Mouse (Mus musculus) G1E (cell line): ENCODE measurements around the gene Ube2z. TPM values are rescaled to one million over a fixed set of nuclear protein-coding genes. Genes with fewer than 3 reads are reported as not detected.
A peak's percentile ranks its signal among the peaks of the same experiment; 100 is the strongest.

Source experiments
- ATAC-seq: 2 replicates; pipeline ENCODE4 v1.8.0; 2016; ENCODE audit warnings: mild to moderate bottlenecking; ENCODE audit not compliant: insufficient number of reproducible peaks, poor library complexity, low FRiP score, severe bottlenecking; ENCODE audit errors: extremely low read depth
- DNase-seq: peaks from one replicate; pipeline ENCODE4 v3.0.0; 2012; ENCODE audit warnings: low spot score
- H3K27me3 ChIP-seq: 2 replicates; pipeline ENCODE4 v1.6.1; 2012; ENCODE audit warnings: mild to moderate bottlenecking, low read length, inconsistent platforms; ENCODE audit not compliant: insufficient read depth
- H3K36me3 ChIP-seq: replicated peaks from 2 replicates; pipeline ENCODE3; 2012; ENCODE audit warnings: mild to moderate bottlenecking, inconsistent platforms
- H3K4me1 ChIP-seq: 2 replicates; pipeline ENCODE4 v1.6.1; 2012; ENCODE audit warnings: low read depth, low read length, inconsistent platforms, mixed read lengths; ENCODE audit not compliant: insufficient read depth
- H3K4me3 ChIP-seq: 2 replicates; pipeline ENCODE4 v1.5.1; 2012; ENCODE audit warnings: low read depth, mild to moderate bottlenecking, inconsistent platforms, low read length, moderate library complexity, mixed read lengths
- H3K9me3 ChIP-seq: replicated peaks from 2 replicates; pipeline ENCODE4 v1.6.1; 2012; ENCODE audit warnings: inconsistent platforms
- CTCF ChIP-seq: IDR thresholded peaks from 2 replicates; pipeline ENCODE4 v1.5.1; 2012; ENCODE audit warnings: low read depth, low read length, inconsistent platforms, mixed read lengths
- GATA1 ChIP-seq: IDR thresholded peaks from 2 replicates; pipeline ENCODE4 v1.6.1; 2012; ENCODE audit warnings: borderline replicate concordance, low read length, inconsistent platforms, mixed read lengths
- GATA2 ChIP-seq: IDR thresholded peaks from 2 replicates; pipeline ENCODE4 v1.6.1; 2012; ENCODE audit warnings: low read depth, low read length, inconsistent platforms, borderline replicate concordance
- POLR2AphosphoS5 ChIP-seq: IDR thresholded peaks from 2 replicates; pipeline ENCODE4 v1.6.1; 2012; ENCODE audit warnings: low read depth, low read length, inconsistent platforms; ENCODE audit not compliant: insufficient replicate concordance
- TAL1 ChIP-seq: conservative IDR thresholded peaks from 2 replicates; pipeline ENCODE4 v1.6.1; 2012; ENCODE audit warnings: low read depth, low read length, inconsistent platforms, mixed read lengths
- polyA plus RNA-seq: library from polyadenylated mRNA; stranded (reverse); fragments of >175 nt; gene quantifications from 2 replicates; pipeline ENCODE4 v1.2.3, GENCODE M21; 2012
- total RNA-seq, 2 experiments: library from RNA; stranded (forward) in 1 of 2; stranded (reverse) in 1 of 2; fragments of 200-1000 nt in 1 of 2; fragments of >200 nt in 1 of 2; fragmentation: Nextera tagmentation in 1 of 2; gene quantifications; 2 replicates each; pipeline ENCODE4 v1.2.3; 2014 to 2017

Ube2z gene
- total and polyA plus RNA-seq, 3 experiments, result 25.8 to 38.5 (median 35.8) TPM

GRCm38 (mm10) chr11:96015421-96015820 lies 49.8 kb downstream of the Ube2z start:
- DNase-seq (no peak), ATAC-seq (no peak)
- H3K36me3 ChIP-seq, result no peaks in the 10 kb centered on the region
- H3K4me3 ChIP-seq, result no peak overlapping the region
- no peaks in the 10 kb centered on the region for H3K9me3 ChIP-seq
- H3K27me3 ChIP-seq, result peaks cover 15% of the 10 kb centered on the region
- H3K4me1 ChIP-seq, result peaks cover 36% of the 10 kb centered on the region
- TF ChIP-seq GATA1, result no peak
- TF ChIP-seq TAL1, result no peak
- no peak for TF ChIP-seq POLR2AphosphoS5
- TF ChIP-seq CTCF, result no peak
- TF ChIP-seq GATA2, result no peak

GRCm38 (mm10) chr11:96011982-96012381 lies 53.2 kb downstream of the Ube2z start:
- no peak for TF ChIP-seq POLR2AphosphoS5
- TF ChIP-seq TAL1, result no peak
- TF ChIP-seq GATA2, result no peak
- no peak for TF ChIP-seq GATA1
- no peak for TF ChIP-seq CTCF
- Histone ChIP-seq H3K27me3 (peaks cover 9% of the 10 kb centered on the region; the same call in 1 of the 2 replicates), H3K4me3 (no peak overlapping the region; the same call in 1 of the 2 replicates)

GRCm38 (mm10) chr11:96008827-96009226 lies 56.4 kb downstream of the Ube2z start:
- no peak for DNase-seq

More at GRCm38 (mm10) chr11:96011982-96012381, 53.2 kb downstream of the Ube2z start:
- Histone ChIP-seq H3K36me3 (no peaks in the 10 kb centered on the region), H3K4me1 (peaks cover 42% of the 10 kb centered on the region), H3K9me3 (no peaks in the 10 kb centered on the region)
- ATAC-seq, result no peak
- DNase-seq, result no peak

GRCm38 (mm10) chr11:96007516-96008235 lies 57.5 kb downstream of the Ube2z start:
- ATAC-seq, result no peak
- peaks cover 47% of the 10 kb centered on the region for H3K4me1 ChIP-seq
- H3K4me3 ChIP-seq, result peak overlapping the region; percentile 83
- H3K27me3 ChIP-seq, result no peaks in the 10 kb centered on the region
- H3K9me3 ChIP-seq, result no peaks in the 10 kb centered on the region
- no peak for TF ChIP-seq GATA1
- TF ChIP-seq GATA2, result no peak
- TF ChIP-seq CTCF, result no peak
- TF ChIP-seq TAL1, result no peak
- TF ChIP-seq POLR2AphosphoS5, result no peak
- H3K36me3 ChIP-seq, result peaks cover 6% of the 10 kb centered on the region
- DNase-seq, result no peak

More at GRCm38 (mm10) chr11:96008827-96009226, 56.4 kb downstream of the Ube2z start:
- H3K4me3 ChIP-seq, result no peak overlapping the region
- H3K4me1 ChIP-seq, result peaks cover 45% of the 10 kb centered on the region
- TF ChIP-seq TAL1 (no peak), POLR2AphosphoS5 (no peak), GATA1 (no peak), GATA2 (no peak), CTCF (no peak)
- H3K27me3 ChIP-seq, result no peaks in the 10 kb centered on the region
- ATAC-seq, result no peak
- H3K36me3 ChIP-seq, result no peaks in the 10 kb centered on the region
- H3K9me3 ChIP-seq, result no peaks in the 10 kb centered on the region

GRCm38 (mm10) chr11:96006852-96007515 lies 58.2 kb downstream of the Ube2z start:
- peak overlapping the region; percentile 83 for H3K4me3 ChIP-seq
- H3K27me3 ChIP-seq, result no peaks in the 10 kb centered on the region
- H3K4me1 ChIP-seq, result peaks cover 47% of the 10 kb centered on the region
- peak; percentile 92 for DNase-seq
- TF ChIP-seq GATA2 (no peak), POLR2AphosphoS5 (no peak), TAL1 (no peak), GATA1 (no peak), CTCF (no peak)
- H3K36me3 ChIP-seq, result peaks cover 10% of the 10 kb centered on the region
- ATAC-seq, result no peak
- no peaks in the 10 kb centered on the region for H3K9me3 ChIP-seq

GRCm38 (mm10) chr11:96006367-96006851 lies 58.8 kb downstream of the Ube2z start:
- Histone ChIP-seq H3K27me3 (no peaks in the 10 kb centered on the region), H3K4me3 (peak overlapping the region; percentile 83), H3K4me1 (peaks cover 51% of the 10 kb centered on the region), H3K9me3 (no peaks in the 10 kb centered on the region), H3K36me3 (peaks cover 15% of the 10 kb centered on the region)
- DNase-seq, result peak; percentile 53
- ATAC-seq, result no peak
- no peak for TF ChIP-seq CTCF
- TF ChIP-seq GATA2, result no peak
- TF ChIP-seq TAL1, result no peak
- TF ChIP-seq POLR2AphosphoS5, result no peak
- TF ChIP-seq GATA1, result no peak
